Mouse (Mus musculus) CH12.LX (cell line): ENCODE measurements at regions not wholly inside any gene's neighbourhood (a gene's known extent, or its start where the extent isn't known, plus 50 kb on each side); places are given as distances from the start of the nearest gene placed in this dataset.

Experiments
- CTCF ChIP-seq, 2 experiments: IDR thresholded peaks in 1 of 2; conservative IDR thresholded peaks in 1 of 2; 2 replicates each; pipeline ENCODE4 v1.5.1; 2011 to 2012; ENCODE audit warnings: low read depth in 2 of 2, low read length in 2 of 2, improper control_type of control experiment in 1 of 2, inconsistent platforms in 1 of 2, mild to moderate bottlenecking in 1 of 2, moderate library complexity in 1 of 2
- GABPA ChIP-seq: IDR thresholded peaks from 2 replicates; pipeline ENCODE4 v1.6.1; 2012; ENCODE audit warnings: low read depth, low read length, improper control_type of control experiment, inconsistent platforms; ENCODE audit not compliant: insufficient replicate concordance
- SMC3 ChIP-seq: IDR thresholded peaks from 2 replicates; pipeline ENCODE4 v1.6.1; 2011; ENCODE audit warnings: low read depth, low read length, improper control_type of control experiment

DNA sequence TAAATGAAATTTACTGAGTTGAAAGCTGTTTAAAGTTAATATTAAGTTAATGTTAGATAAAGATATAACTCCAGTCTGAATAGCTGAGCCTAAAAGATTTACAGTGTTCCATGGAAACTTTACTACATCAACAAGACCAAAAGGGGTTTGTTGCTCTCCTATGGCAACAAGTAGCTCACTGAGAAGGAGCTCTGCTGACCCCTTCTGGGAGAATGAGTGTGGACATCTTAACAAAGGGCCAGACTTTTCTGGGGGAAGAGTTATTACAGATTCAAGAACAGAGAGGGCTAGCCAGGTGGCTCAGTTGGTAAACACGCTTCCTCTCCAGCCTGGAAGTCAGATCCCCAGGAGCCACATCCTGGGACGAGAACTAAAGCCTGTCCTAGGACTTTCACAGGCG lies 54.5 kb upstream of the Otud4 start:
- peak; percentile 32 to 90; a peak in 3 of 4 replicates for TF ChIP-seq CTCF (conservative IDR thresholded peaks at IDR 0.05 in 1 of 2, IDR thresholded peaks at IDR 0.05 in 1 of 2; ENCODE audit: low read depth in 2 of 2, low read length in 2 of 2)
- TF ChIP-seq SMC3, result peak; percentile 82
- no peak for TF ChIP-seq GABPA
